Mouse (Mus musculus) adrenal gland, adult 18-20 months (tissue): ENCODE data around the gene Stab1. TPM values are rescaled to one million over a fixed set of nuclear protein-coding genes. Genes with fewer than 3 reads are reported as not detected.

Source experiments
- total RNA-seq, 2 experiments: library from RNA; stranded (reverse); gene quantifications; 1 replicate in 1 of 2; 2 replicates in 1 of 2; pipeline ENCODE4 v1.2.3; 2021

The Stab1 gene
- total RNA-seq, 2 experiments from 2014 or later: 83.4 to 93.7 TPM

Other genes with a start within 250 kb of the Stab1 start
- gene Itih3, start 244.9 kb downstream of the Stab1 start, total RNA-seq: under 1 TPM; 0.74 to 0.96 TPM
- gene Itih1, start 225.4 kb downstream of the Stab1 start, total RNA-seq: not detected
- gene Nek4, start 217.3 kb downstream of the Stab1 start, total RNA-seq: 10 to 100 TPM; 10.3 to 11.8 TPM
- 10 to 100 TPM; 44.7 to 51.0 TPM for gene Glt8d1, start 167.2 kb downstream of the Stab1 start, total RNA-seq
- gene Spcs1, start 167.0 kb downstream of the Stab1 start, total RNA-seq: 100 to 1,000 TPM; 210 to 259 TPM
- 10 to 100 TPM; 38.5 to 48.1 TPM for gene Pbrm1, start 149.5 kb downstream of the Stab1 start, total RNA-seq
- gene Gnl3, start 149.5 kb downstream of the Stab1 start, total RNA-seq: 100 to 1,000 TPM; 103 to 127 TPM
- gene Smim4, start 39.7 kb downstream of the Stab1 start, total RNA-seq: 10 to 100 TPM; 63.6 to 81.3 TPM
- 10 to 100 TPM; 27.0 to 32.7 TPM for gene Nt5dc2, start 37.6 kb downstream of the Stab1 start, total RNA-seq
- 1 to 10 TPM in 1 of 2 experiments, under 1 TPM in 1; 0.74 to 1.7 TPM for gene Tnnc1, start 39.7 kb upstream of the Stab1 start, total RNA-seq
- 100 to 1,000 TPM; 257 to 319 TPM for gene Nisch, start 48.3 kb upstream of the Stab1 start, total RNA-seq
- gene Sema3g, start 49.2 kb upstream of the Stab1 start, total RNA-seq: 10 to 100 TPM in 1 of 2 experiments, 1 to 10 TPM in 1; 8.5 to 10.6 TPM
- gene Phf7, start 82.7 kb upstream of the Stab1 start, total RNA-seq: 1 to 10 TPM; 5.8 to 6.7 TPM
- 10 to 100 TPM; 55.9 to 69.2 TPM for gene Bap1, start 82.8 kb upstream of the Stab1 start, total RNA-seq
- gene Dnah1, start 155.3 kb upstream of the Stab1 start, total RNA-seq: 1 to 10 TPM; 1.5 to 2.0 TPM
- gene Capn7, start 168.0 kb upstream of the Stab1 start, total RNA-seq: 10 to 100 TPM; 32.9 to 45.3 TPM